Mouse (Mus musculus) bone marrow macrophage, adult 2 months (primary cell): Measurements from ENCODE around the gene Tanc1.

Experiments used
- CTCF ChIP-seq: IDR thresholded peaks from 2 replicates; pipeline ENCODE4 v1.5.1; 2012; ENCODE audit warnings: low read depth, mild to moderate bottlenecking, low read length, moderate library complexity
- POLR2A ChIP-seq: IDR thresholded peaks from 2 replicates; pipeline ENCODE4 v1.6.1; 2012; ENCODE audit warnings: mild to moderate bottlenecking, low read depth, low read length, borderline replicate concordance

- TF ChIP-seq POLR2A (no peak), CTCF (no peak)
Observed at GRCm38 (mm10) chr2:59655471-59655870, 43.6 kb downstream of the Tanc1 start.
